Mouse (Mus musculus) liver, embryonic 15.5 days (tissue): Measurements from ENCODE around the gene Ptpn14. TPM values are rescaled to one million over a fixed set of nuclear protein-coding genes. Genes with fewer than 3 reads are reported as not detected.
A peak's percentile ranks its signal among the peaks of the same experiment; 100 is the strongest.

Experiments used
- ATAC-seq: fragments of 200-750 bp; cut with Nextera tagmentation; 2 replicates; pipeline ENCODE4 v1.8.0; 2017; ENCODE audit warnings: moderate number of reproducible peaks, mild to moderate bottlenecking, moderate library complexity; ENCODE audit not compliant: insufficient read depth
- H3K27ac ChIP-seq: fragments of 300-500 bp; sonication (generic); replicated peaks from 2 replicates; pipeline ENCODE4 v1.5.1; 2015; ENCODE audit warnings: mild to moderate bottlenecking, inconsistent platforms
- H3K27me3 ChIP-seq: fragments of 300-500 bp; sonication (generic); 2 replicates; pipeline ENCODE4 v1.6.1; 2015; ENCODE audit warnings: mild to moderate bottlenecking, inconsistent platforms
- H3K36me3 ChIP-seq: fragments of 300-500 bp; sonication (generic); replicated peaks from 2 replicates; pipeline ENCODE4 v1.6.1; 2015; ENCODE audit warnings: moderate library complexity, mild to moderate bottlenecking, inconsistent platforms
- H3K4me1 ChIP-seq: fragments of 300-500 bp; sonication (generic); replicated peaks from 2 replicates; pipeline ENCODE4 v1.6.1; 2015; ENCODE audit warnings: inconsistent platforms
- H3K4me2 ChIP-seq: fragments of 300-500 bp; sonication (generic); 2 replicates; pipeline ENCODE4 v1.6.1; 2015; ENCODE audit warnings: moderate library complexity, mild to moderate bottlenecking, inconsistent platforms
- H3K4me3 ChIP-seq: fragments of 300-500 bp; sonication (generic); replicated peaks from 2 replicates; pipeline ENCODE4 v1.5.1; 2015; ENCODE audit warnings: mild to moderate bottlenecking, inconsistent platforms
- H3K9ac ChIP-seq: fragments of 300-500 bp; sonication (generic); 2 replicates; pipeline ENCODE4 v1.6.1; 2015; ENCODE audit warnings: moderate library complexity, mild to moderate bottlenecking, inconsistent platforms
- H3K9me3 ChIP-seq: fragments of 300-500 bp; sonication (generic); replicated peaks from 2 replicates; pipeline ENCODE4 v1.6.1; 2016; ENCODE audit warnings: inconsistent platforms
- WGBS: fragments of 180-500 bp; shearing (Covaris S2); methylation state at CpG from one replicate; pipeline ENCODE4 v1.1.7; 2015; ENCODE audit warnings: mixed read lengths; ENCODE audit not compliant: insufficient replicate concordance; 5-methylcytosine and 5-hydroxymethylcytosine counted together
- polyA plus RNA-seq: library from polyadenylated mRNA; unstranded; fragments of >200 nt; fragmentation: Nextera tagmentation; extraction: Ambion mirVana; gene quantifications from 2 replicates; pipeline ENCODE4 v1.2.1, GENCODE M21; 2015

Gene Ptpn14
- polyA plus RNA-seq, 1 experiment from 2014 or later, result 0.40 TPM

DNA sequence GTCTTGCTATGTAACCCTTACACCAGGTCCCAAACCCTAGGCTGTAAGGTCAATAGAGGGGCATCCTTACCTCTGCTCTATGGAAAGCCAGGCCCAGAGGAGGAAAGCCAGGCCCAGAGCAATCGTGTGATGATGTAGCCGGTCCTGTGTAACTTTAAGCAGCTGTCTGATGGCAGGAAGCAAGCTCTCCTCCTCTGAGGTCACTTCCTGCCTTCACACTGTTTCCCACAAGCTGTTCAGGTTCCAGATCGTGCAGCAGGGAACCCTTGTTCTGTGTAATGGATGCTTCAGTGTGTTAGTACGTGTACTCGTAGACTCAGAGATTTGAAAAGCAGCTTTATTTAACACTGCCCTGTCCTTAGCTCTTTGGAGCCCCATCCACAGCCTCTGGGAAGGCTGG is 139.0 kb downstream of the Ptpn14 start:
- 11% methylated on average over 5 of the region's 5 CpGs for WGBS
- Histone ChIP-seq H3K9ac (peak overlapping the region; percentile 33), H3K9me3 (no peaks in the 10 kb centered on the region), H3K4me3 (peak overlapping the region; percentile 24; the same call in 1 of the 2 replicates), H3K4me2 (peak overlapping the region; percentile 65), H3K4me1 (peaks cover 54% of the 10 kb centered on the region), H3K27me3 (no peaks in the 10 kb centered on the region), H3K36me3 (no peaks in the 10 kb centered on the region), H3K27ac (peak overlapping the region; percentile 83)
- peak; percentile 32; the same call in 1 of the 2 replicates for ATAC-seq

DNA sequence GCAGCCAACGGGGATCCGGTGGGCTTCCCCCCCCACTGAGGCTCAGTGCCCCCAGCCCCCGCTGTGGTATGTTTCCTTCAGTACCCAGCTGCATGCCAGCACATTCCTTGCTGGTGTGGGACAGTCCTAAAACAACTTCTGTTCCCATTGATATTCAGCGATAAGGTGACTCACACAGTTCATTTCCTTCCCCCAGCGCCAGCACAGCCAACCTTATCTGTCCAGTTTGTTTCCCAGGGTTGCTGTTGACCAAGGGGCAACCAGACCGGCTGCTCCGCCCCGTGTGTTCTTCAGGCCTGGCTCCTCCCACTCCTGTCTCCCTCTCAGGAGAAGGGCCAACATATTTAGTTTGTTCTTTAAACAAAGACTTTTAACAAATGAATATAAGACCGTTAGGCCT is 139.4 kb downstream of the Ptpn14 start:
- Histone ChIP-seq H3K27ac (peak overlapping the region; percentile 83), H3K36me3 (no peaks in the 10 kb centered on the region), H3K27me3 (no peaks in the 10 kb centered on the region), H3K4me3 (peak overlapping the region; percentile 24; the same call in 1 of the 2 replicates), H3K9me3 (no peaks in the 10 kb centered on the region), H3K4me2 (peak overlapping the region; percentile 65), H3K9ac (peak overlapping the region; percentile 33), H3K4me1 (peaks cover 54% of the 10 kb centered on the region)
- WGBS, result 3% methylated on average over 9 of the region's 9 CpGs
- ATAC-seq, result peak; percentile 80

DNA sequence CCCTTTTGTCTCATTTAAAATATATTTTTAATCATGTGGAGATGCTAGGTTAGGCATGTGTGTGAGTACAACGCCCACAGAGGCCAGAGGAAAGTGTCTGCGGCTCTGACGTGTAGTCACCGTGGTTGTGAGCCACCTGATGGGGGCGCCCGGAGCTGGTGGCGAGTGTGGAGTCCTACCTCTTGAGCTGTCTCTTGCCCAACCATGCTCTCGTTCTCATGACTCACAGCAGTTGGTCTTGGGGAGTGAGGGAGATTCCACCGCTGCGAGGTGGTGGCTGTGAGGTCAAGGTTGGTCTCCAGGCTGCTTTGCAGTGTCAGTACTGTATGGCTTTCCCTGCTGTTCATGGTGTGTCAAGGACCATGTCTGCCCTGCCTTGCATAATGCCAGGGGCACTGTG is 140.0 kb downstream of the Ptpn14 start:
- H3K4me2 ChIP-seq, result peak overlapping the region; percentile 65
- 0 out of 2 replicates have a peak overlapping the region, but pooled peaks have one; percentile 24 for H3K4me3 ChIP-seq
- H3K27me3 ChIP-seq, result no peaks in the 10 kb centered on the region
- H3K27ac ChIP-seq, result peak overlapping the region; percentile 83
- peaks cover 54% of the 10 kb centered on the region for H3K4me1 ChIP-seq
- 25% methylated on average over 10 of the region's 10 CpGs for WGBS
- H3K9ac ChIP-seq, result no peak overlapping the region
- no peaks in the 10 kb centered on the region for H3K9me3 ChIP-seq
- ATAC-seq, result peak; percentile 35; the same call in 1 of the 2 replicates
- no peaks in the 10 kb centered on the region for H3K36me3 ChIP-seq

DNA sequence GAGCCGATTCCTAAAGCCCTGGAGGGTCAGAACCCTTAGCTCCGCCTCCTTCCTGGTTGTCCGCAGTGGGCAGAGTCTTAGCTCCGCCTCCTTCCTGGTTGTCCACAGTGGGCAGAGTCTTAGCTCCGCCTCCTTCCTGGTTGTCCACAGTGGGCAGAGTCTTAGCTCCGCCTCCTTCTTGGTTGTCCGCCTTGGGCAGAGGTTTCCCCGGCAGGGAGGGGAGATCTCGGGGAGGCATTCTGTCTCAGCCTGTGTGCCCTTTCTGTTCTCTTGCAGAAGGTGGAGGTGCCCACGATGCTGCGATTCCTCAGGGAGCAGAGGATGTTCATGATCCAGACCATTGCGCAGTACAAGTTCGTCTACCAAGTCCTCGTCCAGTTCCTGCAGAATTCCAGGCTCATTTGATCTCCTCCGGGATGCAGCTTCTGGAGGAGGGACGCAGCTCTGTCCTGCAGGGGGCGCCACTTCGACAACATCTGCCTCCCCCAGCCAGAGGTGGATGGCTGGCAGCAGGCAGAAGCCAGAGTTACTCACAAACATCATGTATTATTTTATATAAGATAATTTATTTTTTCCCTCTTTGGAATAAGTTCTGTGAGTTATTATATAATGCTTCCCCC is 141.7 kb downstream of the Ptpn14 start:
- Histone ChIP-seq H3K4me2 (no peak overlapping the region), H3K27ac (no peak overlapping the region), H3K4me3 (no peak overlapping the region), H3K9ac (no peak overlapping the region), H3K27me3 (no peaks in the 10 kb centered on the region), H3K4me1 (peaks cover 54% of the 10 kb centered on the region), H3K36me3 (no peaks in the 10 kb centered on the region), H3K9me3 (no peaks in the 10 kb centered on the region)
- no peak for ATAC-seq
- WGBS, result 72% methylated on average over 18 of the region's 18 CpGs

DNA sequence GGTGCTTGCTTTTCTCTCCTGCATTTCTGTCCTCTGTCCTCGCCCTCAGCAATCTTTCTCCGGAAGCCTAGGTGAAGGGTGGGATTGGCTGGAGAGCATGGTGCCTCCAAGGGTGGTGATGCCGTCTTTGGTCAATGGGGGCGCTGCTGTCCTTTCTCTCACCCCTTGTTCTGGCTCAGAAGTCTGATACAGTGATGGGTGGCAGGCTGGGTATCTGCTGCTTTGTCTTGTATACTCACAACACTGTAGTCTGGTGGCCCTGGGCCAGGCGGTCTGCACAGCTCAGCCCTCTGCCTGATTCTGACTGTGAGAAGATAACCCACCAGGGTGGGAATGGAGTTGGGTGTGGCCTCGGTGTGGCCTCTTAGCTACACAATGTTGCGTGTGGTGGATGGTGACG is 142.5 kb downstream of the Ptpn14 start:
- Histone ChIP-seq H3K27ac (no peak overlapping the region), H3K9me3 (no peaks in the 10 kb centered on the region), H3K27me3 (no peaks in the 10 kb centered on the region), H3K36me3 (no peaks in the 10 kb centered on the region), H3K4me1 (peaks cover 57% of the 10 kb centered on the region), H3K4me3 (no peak overlapping the region), H3K4me2 (no peak overlapping the region; the same call in 1 of the 2 replicates), H3K9ac (no peak overlapping the region)
- 40% methylated on average over 8 of the region's 8 CpGs for WGBS
- no peak for ATAC-seq

DNA sequence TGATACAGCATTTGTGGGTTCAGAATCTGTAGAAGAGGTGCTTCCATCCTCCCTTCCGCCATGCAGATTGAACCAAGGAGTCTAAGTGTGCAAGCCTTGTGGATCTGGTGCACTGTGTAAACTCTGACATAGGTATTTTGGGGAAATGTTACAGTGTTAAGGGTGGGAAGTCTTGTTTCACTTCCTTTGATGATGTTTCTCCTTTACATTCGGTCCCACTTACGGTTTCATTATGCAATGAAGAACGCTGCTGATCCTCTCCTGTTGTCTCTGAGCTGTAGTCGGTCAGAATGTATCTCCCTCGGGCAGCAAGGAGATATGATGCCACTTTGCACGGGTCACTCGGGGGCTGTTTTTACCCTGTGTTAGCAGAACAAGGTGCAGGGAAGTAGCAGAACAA is 143.6 kb downstream of the Ptpn14 start:
- Histone ChIP-seq H3K4me3 (no peak overlapping the region), H3K9me3 (no peaks in the 10 kb centered on the region), H3K9ac (no peak overlapping the region), H3K4me1 (peaks cover 47% of the 10 kb centered on the region), H3K27me3 (no peaks in the 10 kb centered on the region), H3K27ac (no peak overlapping the region), H3K4me2 (no peak overlapping the region), H3K36me3 (no peaks in the 10 kb centered on the region)
- no peak for ATAC-seq
- WGBS, result 73% methylated on average over 8 of the region's 8 CpGs

DNA sequence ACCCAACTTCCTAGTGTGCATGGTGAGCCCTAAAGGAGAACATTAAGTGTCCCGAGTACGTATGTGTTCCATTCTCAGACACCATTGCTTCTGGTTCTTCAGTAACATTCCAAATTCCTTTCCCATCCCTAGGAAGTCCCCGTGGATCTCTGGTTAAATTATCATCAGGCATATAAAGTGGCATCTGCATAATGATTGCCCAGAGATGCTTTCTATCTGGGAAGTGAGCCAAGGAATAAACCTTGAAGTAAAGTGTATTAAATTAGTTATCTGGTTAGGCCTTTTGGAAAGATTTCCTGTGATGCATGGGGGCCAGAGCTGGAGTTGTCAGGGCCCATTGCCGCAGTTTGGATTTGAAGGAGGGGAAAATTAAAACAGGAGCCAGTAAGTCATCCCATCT is 144.0 kb downstream of the Ptpn14 start:
- H3K4me1 ChIP-seq, result peaks cover 43% of the 10 kb centered on the region
- no peaks in the 10 kb centered on the region for H3K27me3 ChIP-seq
- no peak for ATAC-seq
- no peak overlapping the region for H3K27ac ChIP-seq
- no peaks in the 10 kb centered on the region for H3K36me3 ChIP-seq
- no peak overlapping the region for H3K4me2 ChIP-seq
- H3K9ac ChIP-seq, result no peak overlapping the region
- WGBS, result 67% methylated on average over 4 of the region's 4 CpGs
- no peak overlapping the region for H3K4me3 ChIP-seq
- no peaks in the 10 kb centered on the region for H3K9me3 ChIP-seq

DNA sequence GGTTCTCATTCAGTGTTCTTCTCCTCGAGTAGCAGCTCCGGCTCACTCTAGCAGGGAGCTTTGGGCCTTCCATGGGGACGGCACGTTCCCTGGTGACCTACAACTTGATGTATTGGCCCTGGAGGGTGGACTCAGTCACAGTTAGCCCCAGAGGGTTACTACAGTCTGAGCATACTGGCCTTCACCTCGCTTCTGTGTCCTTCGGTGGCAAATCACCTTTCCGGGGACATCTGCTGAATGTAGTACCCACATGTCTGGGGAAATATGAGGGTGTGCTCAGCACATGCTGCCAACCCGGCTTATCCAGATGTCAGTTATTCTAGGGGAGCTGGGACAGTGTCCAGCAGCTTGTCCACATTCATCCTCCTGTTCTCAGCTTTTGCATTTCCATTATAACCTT is 145.5 kb downstream of the Ptpn14 start:
- Histone ChIP-seq H3K9ac (no peak overlapping the region), H3K9me3 (no peaks in the 10 kb centered on the region), H3K36me3 (no peaks in the 10 kb centered on the region), H3K27me3 (no peaks in the 10 kb centered on the region), H3K4me1 (peaks cover 30% of the 10 kb centered on the region), H3K4me2 (no peak overlapping the region), H3K4me3 (no peak overlapping the region), H3K27ac (no peak overlapping the region)
- WGBS, result 77% methylated on average over 8 of the region's 8 CpGs
- ATAC-seq, result no peak

DNA sequence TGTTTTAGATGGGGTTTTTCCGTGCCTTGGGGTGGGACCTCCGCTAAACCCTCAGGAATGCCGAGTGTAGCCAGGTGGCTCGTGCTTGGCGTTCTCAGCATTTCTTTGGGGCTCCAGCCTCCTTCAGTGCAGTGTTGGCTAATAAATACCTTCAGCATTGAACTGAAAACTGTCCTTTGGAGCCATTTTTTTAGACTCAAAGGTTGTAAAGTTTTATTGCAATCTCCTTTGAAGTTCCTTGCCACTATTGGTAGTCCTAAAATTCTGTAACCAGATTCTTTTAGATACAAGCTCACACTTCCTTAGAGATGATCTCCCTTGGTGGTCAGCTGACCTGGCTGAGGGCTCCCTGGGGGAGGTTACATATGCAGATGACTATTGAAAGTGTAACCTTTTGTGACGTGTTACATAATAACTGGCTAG is 147.4 kb downstream of the Ptpn14 start:
- no peak overlapping the region for H3K4me3 ChIP-seq
- H3K27me3 ChIP-seq, result no peaks in the 10 kb centered on the region
- H3K4me1 ChIP-seq, result peaks cover 16% of the 10 kb centered on the region
- no peak overlapping the region for H3K4me2 ChIP-seq
- no peak overlapping the region for H3K9ac ChIP-seq
- 39% methylated on average over 6 of the region's 6 CpGs for WGBS
- H3K27ac ChIP-seq, result no peak overlapping the region
- no peaks in the 10 kb centered on the region for H3K36me3 ChIP-seq
- no peak for ATAC-seq
- H3K9me3 ChIP-seq, result no peaks in the 10 kb centered on the region

DNA sequence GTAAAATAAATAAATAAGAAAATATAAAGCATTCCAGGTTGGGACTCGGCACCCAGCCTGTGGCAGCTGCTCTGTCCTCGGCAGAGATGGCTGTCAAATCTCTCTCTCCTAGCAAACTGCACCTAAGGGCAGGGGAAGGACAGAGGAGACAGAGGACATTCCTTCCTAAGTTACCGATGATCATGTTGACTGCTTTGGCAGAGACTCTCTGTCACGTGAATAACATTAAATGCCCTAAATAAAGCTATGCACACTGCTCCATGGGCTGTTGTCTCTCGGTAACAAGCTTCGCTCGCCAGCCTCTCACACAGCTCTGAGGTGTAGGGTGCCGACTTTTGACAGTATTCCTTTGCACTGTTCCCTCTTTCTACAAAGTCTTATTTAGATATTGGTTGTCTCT is 148.1 kb downstream of the Ptpn14 start:
- no peaks in the 10 kb centered on the region for H3K36me3 ChIP-seq
- no peak for ATAC-seq
- no peak overlapping the region for H3K4me3 ChIP-seq
- H3K9me3 ChIP-seq, result no peaks in the 10 kb centered on the region
- no peak overlapping the region for H3K27ac ChIP-seq
- WGBS, result 72% methylated on average over 8 of the region's 8 CpGs
- no peaks in the 10 kb centered on the region for H3K27me3 ChIP-seq
- H3K4me2 ChIP-seq, result no peak overlapping the region
- H3K9ac ChIP-seq, result no peak overlapping the region
- H3K4me1 ChIP-seq, result peaks cover 8% of the 10 kb centered on the region; the same call in 1 of the 2 replicates

DNA sequence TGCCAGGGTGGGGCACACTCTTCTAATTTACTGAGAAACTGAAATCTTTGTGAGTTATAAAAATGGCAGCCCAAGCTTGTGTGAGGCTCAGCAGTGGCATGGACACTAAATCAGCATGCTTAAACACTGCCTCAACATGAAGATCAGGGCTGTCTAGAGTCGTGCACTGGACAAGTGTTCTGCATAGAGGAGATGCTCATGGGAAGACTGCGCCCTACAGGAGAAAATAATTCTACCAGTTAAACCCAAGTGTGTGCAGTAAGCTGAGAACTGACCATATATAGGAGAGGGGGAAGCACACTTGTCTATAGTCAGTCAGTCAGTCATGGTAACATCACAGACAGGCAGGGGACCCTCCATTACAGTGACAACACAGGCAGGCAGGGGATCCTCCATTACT is 151.1 kb downstream of the Ptpn14 start:
- no peaks in the 10 kb centered on the region for H3K9me3 ChIP-seq
- H3K4me1 ChIP-seq, result peaks cover 8% of the 10 kb centered on the region; the same call in 1 of the 2 replicates
- 59% methylated on average over 2 of the region's 2 CpGs for WGBS
- H3K4me3 ChIP-seq, result no peak overlapping the region
- H3K27ac ChIP-seq, result no peak overlapping the region
- H3K9ac ChIP-seq, result no peak overlapping the region
- ATAC-seq, result no peak
- H3K27me3 ChIP-seq, result no peaks in the 10 kb centered on the region
- H3K36me3 ChIP-seq, result no peaks in the 10 kb centered on the region
- H3K4me2 ChIP-seq, result no peak overlapping the region

DNA sequence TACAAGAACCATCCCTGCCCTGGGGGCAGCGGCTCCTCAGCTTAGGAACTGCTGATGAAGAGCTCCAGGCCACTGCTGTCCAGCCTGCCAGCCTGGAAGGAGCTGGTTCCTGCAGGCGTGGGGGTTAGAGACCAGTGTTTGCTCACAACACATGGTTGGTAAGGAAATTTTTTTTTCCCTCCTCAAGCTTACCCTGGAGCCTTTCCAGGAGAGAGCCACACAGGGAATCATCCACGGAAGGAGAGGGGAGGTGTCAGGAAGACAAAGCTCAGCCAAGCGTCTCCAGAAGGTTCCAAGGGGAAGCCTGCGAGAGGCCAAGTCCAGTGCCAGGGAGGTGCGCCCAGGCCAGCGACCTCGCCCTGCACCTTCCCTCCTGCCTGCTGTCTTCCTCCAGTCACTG is 151.9 kb downstream of the Ptpn14 start:
- Histone ChIP-seq H3K36me3 (no peaks in the 10 kb centered on the region), H3K4me3 (no peak overlapping the region), H3K9me3 (no peaks in the 10 kb centered on the region), H3K9ac (no peak overlapping the region), H3K4me1 (peaks cover 7% of the 10 kb centered on the region; the same call in 1 of the 2 replicates), H3K27me3 (no peaks in the 10 kb centered on the region), H3K4me2 (no peak overlapping the region), H3K27ac (no peak overlapping the region)
- no peak for ATAC-seq
- WGBS, result 69% methylated on average over 8 of the region's 8 CpGs
